Mouse (Mus musculus) gastrocnemius, postnatal 25 days (tissue): ENCODE data around the gene Eif2ak2. TPM values are rescaled to one million over a fixed set of nuclear protein-coding genes. Genes with fewer than 3 reads are reported as not detected.

Source experiments
- DNase-seq: peaks from one replicate; pipeline ENCODE4 v3.0.0; 2022
- total RNA-seq, 2 experiments: library from RNA; stranded (reverse); gene quantifications; 1 replicate in 1 of 2; 2 replicates in 1 of 2; pipeline ENCODE4 v1.2.3; 2021

Gene Eif2ak2
- total RNA-seq, 2 experiments from 2014 or later, result 4.4 to 4.5 TPM

DNA sequence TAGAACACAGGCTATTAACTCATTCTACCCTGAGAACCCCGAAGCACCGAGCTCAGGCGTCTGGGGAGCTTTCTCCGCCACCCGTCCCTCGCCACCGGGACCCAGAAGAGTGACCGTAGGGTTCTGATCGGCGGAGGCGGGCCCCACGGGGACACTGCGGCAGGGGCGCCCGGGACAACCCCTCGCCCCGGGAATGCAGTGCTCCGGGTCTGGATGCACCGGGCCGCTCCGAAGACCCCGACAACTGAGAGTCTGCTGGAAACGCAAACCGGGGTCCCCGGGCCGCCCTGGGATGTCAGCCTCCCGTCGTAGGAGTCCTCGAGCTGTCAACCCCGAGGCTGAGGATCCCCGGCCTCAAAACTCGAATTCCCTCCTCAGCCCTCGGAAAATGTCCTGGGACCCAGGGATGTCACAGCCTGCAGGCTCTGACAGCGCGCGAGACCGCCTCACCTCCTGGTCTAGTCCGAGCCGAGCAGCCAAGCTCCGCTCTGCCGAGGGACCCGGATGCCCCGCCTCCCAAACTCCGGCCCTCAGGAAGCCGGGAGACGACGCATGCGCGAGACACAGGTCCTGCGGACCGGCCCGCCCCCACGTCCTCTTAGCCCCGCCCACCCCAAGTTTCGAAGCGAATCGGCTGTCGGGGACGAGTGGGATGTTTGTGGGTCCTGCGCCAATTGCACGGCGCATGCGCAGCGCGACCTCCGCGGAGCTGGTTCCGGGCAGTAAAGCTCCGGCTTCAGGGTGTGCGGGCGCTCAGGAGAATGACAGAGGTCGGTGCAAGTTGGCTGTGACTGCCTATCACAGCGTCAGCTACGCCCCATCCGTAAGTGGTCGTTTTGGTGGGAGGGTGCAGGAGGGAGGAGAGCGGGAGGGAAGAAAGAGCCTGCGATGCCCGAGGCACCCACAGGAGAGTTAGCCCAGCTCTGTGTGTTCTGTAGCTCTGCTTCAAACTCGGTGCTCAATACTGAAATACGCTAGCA, 47.2 kb downstream of the Eif2ak2 start, which contains the start of the genes Heatr5b and Gpatch11:
TSS of gene Heatr5b (minus strand) at position 509 of the 980 bp plus-strand sequence.
TSS of gene Gpatch11 (plus strand) at position 712 of the 980 bp plus-strand sequence.
- peak; percentile 99 for DNase-seq

DNA sequence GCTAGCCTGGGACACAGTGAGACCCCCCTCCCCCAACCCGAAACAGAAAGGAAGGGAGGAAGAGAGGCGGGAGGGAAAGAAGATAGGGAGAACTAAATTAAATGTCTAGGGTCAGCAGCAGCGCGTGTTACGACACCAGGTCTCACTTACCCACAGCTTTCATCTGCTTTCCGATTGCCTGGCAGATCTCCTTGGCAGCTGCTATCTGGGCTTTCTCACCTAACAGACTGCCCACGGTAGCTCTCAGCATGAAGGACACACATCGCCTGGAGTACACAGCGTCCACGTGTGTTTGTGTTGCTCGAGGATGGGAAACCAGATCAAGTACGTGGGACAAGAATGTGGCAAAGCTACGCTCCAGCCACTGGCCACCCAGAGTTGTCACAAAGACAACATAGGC, 58.0 kb downstream of the Eif2ak2 start:
- DNase-seq, result peak; percentile 19

DNA sequence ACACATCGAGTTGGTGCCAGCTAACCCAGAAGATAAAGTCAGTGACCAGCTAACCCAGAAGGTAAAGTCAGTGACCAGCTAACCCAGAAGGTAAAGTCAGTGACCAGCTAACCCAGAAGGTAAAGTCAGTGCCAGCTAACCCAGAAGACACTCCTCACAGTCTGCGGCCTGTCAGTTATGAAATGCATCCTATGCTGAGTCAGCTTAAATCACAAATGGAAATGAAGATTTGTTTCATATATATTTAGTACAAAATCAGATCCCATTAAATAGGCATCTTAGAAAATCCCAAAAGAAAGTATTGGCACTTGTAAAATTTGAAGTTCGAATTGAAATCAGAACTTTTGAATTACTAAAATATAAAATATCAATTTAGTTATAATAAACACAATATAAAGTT, 72.8 kb downstream of the Eif2ak2 start:
- no peak for DNase-seq

DNA sequence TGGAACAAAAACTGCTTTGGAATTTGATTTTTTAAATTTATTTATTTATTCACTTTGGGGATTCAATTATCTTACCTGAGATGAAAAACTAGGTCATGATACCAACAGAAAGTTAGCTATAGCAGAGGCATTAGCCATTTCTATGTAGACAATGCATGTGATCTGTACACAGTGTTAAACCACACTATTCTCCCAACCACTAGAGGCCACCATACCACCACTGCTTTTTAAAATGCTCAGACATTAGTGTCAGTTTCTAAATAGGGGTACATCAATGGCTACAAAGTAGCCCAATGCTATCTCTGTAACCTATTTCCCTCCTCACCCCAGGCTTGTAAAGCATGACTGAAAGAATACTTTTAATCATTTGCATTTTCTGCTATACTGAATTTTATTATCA, 73.4 kb downstream of the Eif2ak2 start:
- no peak for DNase-seq

Other genes starting within 250 kb of the Eif2ak2 start
- gene Strn, start 145.4 kb downstream of the Eif2ak2 start, total RNA-seq, result 1 to 10 TPM; 5.5 to 6.1 TPM
- 10 to 100 TPM in 1 of 2 experiments, 1 to 10 TPM in 1; 7.1 to 10.5 TPM for gene Heatr5b, start 47.2 kb downstream of the Eif2ak2 start, total RNA-seq
- 10 to 100 TPM; 18.7 to 20.7 TPM for gene Gpatch11, start 47.0 kb downstream of the Eif2ak2 start, total RNA-seq
- gene Sult6b1, start 24.4 kb upstream of the Eif2ak2 start, total RNA-seq, result not detected
- gene Cebpzos, start 33.9 kb upstream of the Eif2ak2 start, total RNA-seq, result 10 to 100 TPM; 40.3 to 42.0 TPM
- 10 to 100 TPM; 16.4 to 21.8 TPM for gene Cebpz, start 54.5 kb upstream of the Eif2ak2 start, total RNA-seq
- 10 to 100 TPM; 24.7 to 27.8 TPM for gene Ndufaf7, start 54.6 kb upstream of the Eif2ak2 start, total RNA-seq
- 1 to 10 TPM; 8.4 to 8.5 TPM for gene Prkd3, start 138.2 kb upstream of the Eif2ak2 start, total RNA-seq
- gene Qpct, start 169.3 kb upstream of the Eif2ak2 start, total RNA-seq, result 1 to 10 TPM; 3.9 to 5.4 TPM